Mouse (Mus musculus) cerebellum, adult (tissue): ENCODE measurements around the gene Atf7ip2.
"Not testable (repeated sequence)": the region's sequence is repeated elsewhere in the genome, so short reads cannot be mapped to it uniquely, and the experiment has no call there.

Experiments
- ATAC-seq: cut with Nextera tagmentation; 2 replicates; pipeline ENCODE4 v1.9.2; 2017; ENCODE audit warnings: mild to moderate bottlenecking, moderate library complexity, mixed read lengths; ENCODE audit not compliant: insufficient number of reproducible peaks, low FRiP score, low TSS enrichment

Gene Atf7ip2

DNA sequence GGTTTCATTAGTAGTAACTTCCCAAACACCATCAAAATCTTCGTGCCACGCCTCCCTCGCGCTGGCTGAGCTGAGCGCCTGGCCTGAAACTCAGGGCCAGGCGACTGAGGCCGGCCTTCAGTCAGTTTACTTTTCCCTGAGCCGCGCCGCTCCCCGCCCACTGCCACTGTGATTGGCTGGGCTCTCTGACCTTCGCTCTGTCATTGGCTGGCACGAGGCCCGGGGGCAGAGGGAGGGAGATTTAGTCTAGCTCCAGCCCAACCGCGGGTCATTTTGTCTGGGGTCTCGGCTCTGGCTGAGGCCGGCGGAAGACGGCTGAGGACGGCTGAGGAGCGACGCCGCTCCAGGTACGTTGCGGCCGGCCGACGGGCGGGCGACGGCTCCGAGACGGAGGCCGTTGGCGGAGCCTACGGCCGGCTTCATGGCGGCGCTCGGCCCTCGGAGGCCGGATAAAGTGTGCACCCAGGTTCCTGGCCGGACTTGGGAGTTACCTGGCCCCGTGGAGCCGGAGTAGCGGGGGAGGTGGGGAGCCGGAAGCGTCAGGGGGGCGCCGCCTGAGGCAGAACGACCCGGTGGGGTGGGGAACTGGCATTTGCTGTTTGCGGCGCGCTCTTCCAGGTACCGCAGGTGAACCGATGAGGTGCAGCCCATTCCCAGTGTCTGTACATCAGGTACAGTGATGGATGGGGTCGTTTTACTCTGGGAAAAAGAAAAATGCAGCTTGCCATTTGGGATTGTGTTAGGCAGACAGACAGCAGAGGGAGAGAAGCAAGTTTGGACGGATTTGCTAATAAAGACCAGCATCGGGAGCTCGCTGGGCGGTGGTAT, at the start of gene Atf7ip2:
TSS of gene Atf7ip2 (plus strand) at position 34 of the 828 bp plus-strand sequence.
- peak; percentile 79 for ATAC-seq

DNA sequence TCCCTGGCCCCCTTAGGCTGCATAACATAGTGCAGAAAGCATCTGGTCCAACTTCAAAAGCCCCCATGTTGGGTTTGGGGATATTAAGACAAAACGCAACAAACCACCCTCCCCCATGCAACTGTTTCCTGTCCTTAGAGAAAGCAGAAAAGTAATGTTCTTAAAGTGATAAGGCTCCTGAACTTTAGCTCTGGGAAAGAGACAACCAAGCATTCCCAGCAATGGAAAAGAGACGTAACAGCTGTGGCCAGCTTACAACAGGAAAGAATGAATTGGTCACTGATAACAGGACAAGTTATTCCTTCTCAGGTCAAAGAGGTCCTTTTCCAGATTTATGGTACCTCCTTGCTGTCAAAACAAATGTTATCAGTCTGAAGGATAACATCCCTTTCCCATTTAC, 49.3 kb upstream of the Atf7ip2 start:
- ATAC-seq = no peak

DNA sequence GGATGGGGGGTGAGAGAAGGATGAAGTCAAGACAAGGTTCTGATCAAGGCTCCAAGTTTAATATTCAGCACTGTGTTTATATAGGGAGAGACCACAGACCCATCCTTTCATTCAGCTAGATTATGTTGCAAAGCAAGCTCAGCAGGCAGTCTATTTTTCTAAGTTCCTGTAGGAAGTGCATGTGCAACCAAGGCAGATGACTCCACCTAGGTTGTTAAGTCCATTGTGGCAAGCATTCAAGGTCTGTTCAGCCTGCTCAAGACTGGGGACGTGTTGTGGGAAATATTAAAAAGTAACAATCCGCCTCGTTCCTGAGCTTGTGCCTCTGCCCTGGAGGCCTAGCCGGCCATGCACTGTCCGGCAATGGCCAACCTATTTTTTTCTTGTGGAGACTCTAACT, 45.1 kb upstream of the Atf7ip2 start:
- ATAC-seq = no peak

- no peak for ATAC-seq
Measured at GRCm38 (mm10) chr16:10169123-10169905, 23.2 kb upstream of the Atf7ip2 start.

DNA sequence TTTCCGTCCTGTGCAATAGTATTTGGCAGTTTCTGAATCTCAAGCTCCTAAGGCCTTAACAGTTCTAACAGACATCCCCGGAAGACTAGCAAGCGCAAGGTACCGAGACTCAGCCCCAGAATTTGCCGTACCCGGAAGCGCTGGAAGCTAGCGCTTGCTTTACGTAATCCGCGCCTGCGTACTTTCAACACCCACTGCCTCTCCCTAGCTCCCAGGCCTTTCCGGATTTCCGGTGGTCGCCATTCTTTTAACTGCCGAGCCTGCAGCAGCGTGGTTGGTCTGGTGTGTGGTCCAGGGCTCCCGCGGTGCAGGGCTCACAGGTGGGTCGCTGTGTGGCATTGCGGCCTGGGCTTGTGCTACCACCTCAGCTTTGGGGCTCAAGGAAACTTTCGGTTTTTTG, 22.5 kb upstream of the Atf7ip2 start, which contains the start of gene Rpl39l:
TSS of gene Rpl39l (plus strand) at position 222 of the 400 bp plus-strand sequence.
- no peak for ATAC-seq

- ATAC-seq = no peak
Measured at GRCm38 (mm10) chr16:10171276-10171675, 21.2 kb upstream of the Atf7ip2 start.

DNA sequence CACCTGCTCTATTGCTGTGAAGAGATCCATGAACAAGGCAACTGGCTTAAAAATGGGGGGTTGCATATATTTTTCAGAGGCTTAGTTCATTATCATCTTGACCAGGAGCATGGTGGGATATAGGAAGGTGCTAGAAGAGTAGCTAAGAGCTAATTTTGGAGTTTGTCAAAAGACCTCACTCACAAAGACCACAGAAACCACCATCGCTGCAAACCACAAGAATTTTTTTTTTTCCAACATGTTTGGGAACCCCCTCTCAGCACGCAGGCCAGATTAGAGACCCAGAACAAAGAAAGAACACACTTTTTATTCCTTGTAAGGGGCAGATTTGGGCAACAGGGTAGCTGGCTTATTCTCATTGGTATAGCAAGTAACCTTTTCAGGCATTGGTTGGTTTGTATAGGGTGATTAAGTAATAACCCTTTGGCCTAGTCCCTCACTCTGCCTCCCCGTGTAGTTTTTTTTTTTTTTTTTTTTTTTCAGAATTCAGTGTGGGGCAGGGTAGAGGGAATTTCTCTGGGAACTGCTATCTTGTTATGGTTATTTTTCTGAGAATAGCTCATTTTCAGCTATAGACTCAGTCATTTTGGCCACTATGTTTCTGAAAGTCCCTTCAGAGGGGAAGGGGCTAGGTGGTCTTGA, 20.2 kb upstream of the Atf7ip2 start:
- ATAC-seq = no peak

GRCm38 (mm10) chr16:10187461-10187860, 5.1 kb upstream of the Atf7ip2 start:
- ATAC-seq = not testable (repeated sequence)

- no peak for ATAC-seq
Measured at GRCm38 (mm10) chr16:10208777-10209176, 16.3 kb downstream of the Atf7ip2 start.

DNA sequence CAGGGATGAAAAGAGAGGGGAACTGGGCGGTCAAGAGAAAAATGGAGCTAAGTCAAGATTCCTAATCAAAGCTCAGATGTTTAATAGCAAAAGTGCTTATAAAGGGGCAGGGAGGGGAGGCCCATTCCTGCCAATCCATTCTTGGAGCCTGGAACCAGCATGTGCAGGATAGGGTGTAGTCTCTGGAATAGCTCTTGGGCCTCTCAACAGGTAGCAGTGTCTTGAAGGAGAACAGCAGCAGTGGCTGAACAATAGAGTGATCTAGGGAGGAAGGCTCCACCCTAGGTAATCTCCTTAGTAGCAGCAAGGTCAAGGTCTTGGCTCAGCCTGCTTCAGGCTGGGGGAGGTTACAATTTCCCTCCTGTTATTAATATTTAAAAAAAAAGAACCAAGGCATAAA, 23.9 kb downstream of the Atf7ip2 start:
- not testable (repeated sequence) for ATAC-seq

GRCm38 (mm10) chr16:10217020-10217419, 24.5 kb downstream of the Atf7ip2 start:
- ATAC-seq = not testable (repeated sequence)

- ATAC-seq = no peak
Measured at GRCm38 (mm10) chr16:10227361-10227760, 34.8 kb downstream of the Atf7ip2 start.

DNA sequence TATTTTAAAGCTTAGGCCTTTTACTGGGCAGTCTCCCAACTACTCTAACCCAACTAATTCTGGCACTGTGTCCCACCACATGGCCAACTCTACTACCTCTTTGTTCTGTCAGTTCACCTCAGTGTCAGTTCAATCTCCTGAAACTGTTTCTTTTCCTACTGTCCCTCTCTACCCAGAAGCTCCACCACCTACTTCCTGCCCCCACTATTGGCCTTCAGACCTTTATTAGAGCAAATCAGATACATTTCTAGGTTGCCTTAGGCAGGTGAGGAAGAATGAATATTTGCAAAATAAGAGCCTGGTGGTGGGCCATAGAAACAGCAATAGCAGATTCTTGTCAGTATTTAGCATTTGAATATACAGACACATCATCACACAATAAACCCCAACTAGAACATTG, 44.1 kb downstream of the Atf7ip2 start:
- no peak for ATAC-seq

GRCm38 (mm10) chr16:10253993-10254392, 61.5 kb downstream of the Atf7ip2 start:
- no peak for ATAC-seq

GRCm38 (mm10) chr16:10272256-10272655, 79.7 kb downstream of the Atf7ip2 start:
- no peak; the same call in 1 of the 2 replicates for ATAC-seq

DNA sequence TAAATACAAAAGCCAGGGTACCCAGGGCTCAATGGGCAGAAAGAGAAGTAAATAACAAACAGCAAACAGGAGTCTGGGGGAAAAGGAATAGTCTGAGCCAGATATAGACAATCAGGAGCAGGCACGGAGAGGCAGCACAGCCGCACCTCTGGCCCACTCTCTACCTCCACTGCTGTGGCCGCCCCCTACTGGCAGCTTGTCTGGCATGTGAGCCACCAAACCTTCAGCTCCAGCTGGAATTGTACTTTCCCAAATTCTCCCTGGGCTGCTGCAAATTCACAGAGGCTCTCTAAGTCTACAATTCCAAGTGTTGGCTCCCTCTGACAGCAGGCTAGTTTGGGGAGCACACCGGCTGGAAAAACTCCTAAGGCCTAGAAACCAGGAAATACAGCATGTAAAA, 82.0 kb downstream of the Atf7ip2 start:
- ATAC-seq = no peak

DNA sequence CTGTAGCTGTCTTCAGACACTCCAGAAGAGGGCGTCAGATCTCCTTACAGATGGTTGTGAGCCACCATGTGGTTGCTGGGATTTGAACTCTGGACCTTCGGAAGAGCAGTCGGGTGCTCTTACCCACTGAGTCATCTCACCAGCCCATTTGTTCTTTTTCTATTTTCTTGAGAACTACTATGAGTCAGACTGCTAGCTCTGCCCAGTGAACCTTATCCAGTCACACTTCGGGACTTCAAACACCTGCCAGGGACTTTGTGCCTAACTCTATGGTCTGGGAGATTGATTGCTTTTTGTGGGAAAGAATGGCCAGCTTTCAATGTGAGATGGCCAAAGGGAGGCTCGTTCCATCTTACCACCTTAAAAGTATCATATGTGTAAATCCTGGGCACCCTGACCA, 84.3 kb downstream of the Atf7ip2 start:
- not testable (repeated sequence) for ATAC-seq

GRCm38 (mm10) chr16:10280286-10280951, 87.9 kb downstream of the Atf7ip2 start:
- ATAC-seq = peak; percentile 66; the same call in 1 of the 2 replicates

- ATAC-seq = no peak
Measured at GRCm38 (mm10) chr16:10281890-10282289, 89.4 kb downstream of the Atf7ip2 start.
